Mouse (Mus musculus): Measurements from ENCODE around the gene Tead4.
"Not testable (repeated sequence)": the region's sequence is repeated elsewhere in the genome, so short reads cannot be mapped to it uniquely, and the experiment has no call there.

Tead4 gene

DNA sequence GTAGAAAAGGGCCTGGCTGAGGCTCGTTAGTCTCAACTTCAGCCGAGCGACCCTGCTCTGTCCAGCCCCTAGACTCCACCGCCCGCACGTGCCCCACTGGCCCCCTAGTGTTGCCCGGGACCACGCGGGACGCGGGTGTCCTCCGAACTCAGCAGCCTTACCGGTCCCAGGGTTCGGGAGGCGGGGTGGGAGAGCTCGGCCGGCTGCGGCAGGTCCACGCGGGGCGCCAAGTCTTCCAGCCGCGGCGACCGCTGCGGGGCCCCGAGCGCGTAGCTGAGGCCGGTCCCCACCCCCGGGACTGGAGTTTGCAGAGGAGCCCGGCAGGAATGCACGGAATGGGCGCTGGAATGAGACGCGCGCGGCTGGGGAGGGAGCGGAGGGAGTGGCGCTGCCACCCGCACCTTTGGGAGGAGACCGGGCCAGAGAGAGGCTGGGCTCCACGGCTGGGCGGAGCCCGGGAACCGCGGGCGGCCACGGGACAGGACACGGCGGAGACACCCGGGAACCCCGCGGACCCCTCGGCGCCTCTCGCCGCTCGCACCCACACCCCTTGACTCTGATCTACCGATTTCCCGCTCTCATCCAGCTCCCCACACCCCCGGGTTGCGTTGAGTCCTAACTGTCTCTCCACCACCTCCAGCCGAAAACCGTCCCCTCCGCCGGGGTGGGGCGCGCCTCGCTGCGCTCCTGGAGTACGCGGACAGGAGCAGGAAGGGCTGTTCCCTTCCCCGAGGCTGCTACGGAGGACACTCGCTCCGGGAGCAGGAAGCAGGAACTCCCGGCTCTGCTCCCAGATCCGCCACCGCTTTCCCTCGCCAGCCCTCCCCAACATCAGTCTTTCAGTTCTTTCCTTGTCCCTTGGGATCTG is at the start of gene Tead4:
Tead4 (minus strand) TSS at position 690 of the 868 bp plus-strand sequence.
- Histone ChIP-seq H3K27me3 (ENCODE audit: control insufficient read depth, insufficient read depth, low read length, poor library complexity, severe bottlenecking) (0 out of 2 replicates have a peak, but pooled peaks cover 1% of the 10 kb centered on the region), H3K36me3 (ENCODE audit: control insufficient read depth, insufficient read depth, low read length, poor library complexity, severe bottlenecking) (no peaks in the 10 kb centered on the region)
- DNase-seq (ENCODE audit: low read depth, low spot score): no peak

GRCm38 (mm10) chr6:128349711-128350110 is 49.1 kb upstream of the Tead4 start:
- no peaks in the 10 kb centered on the region; the same call in 1 of the 2 replicates for H3K36me3 ChIP-seq (ENCODE audit: control insufficient read depth, insufficient read depth, low read length, poor library complexity, severe bottlenecking)
- no peaks in the 10 kb centered on the region for H3K27me3 ChIP-seq (ENCODE audit: control insufficient read depth, insufficient read depth, low read length, poor library complexity, severe bottlenecking)
- no peak for DNase-seq (ENCODE audit: low read depth, low spot score)

DNA sequence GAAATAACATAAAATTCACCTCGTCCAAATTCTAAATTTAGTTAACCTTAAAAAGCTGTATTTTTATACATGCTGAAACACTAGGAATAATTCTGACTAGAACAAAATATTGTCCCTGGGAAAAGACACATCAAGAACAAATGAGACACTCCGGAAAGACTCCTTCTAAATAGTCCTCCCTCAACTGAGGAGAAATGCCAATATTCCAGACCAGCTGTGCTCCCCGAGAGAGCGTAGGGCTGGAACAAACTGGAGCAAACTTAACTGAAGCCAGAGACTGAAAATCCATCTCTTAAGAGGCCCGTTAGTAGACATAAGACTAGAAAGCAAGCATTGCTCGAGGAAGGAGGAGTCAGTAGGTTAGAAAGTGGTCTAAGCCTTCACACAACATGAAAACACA is 46.2 kb upstream of the Tead4 start:
- no peaks in the 10 kb centered on the region for H3K27me3 ChIP-seq (ENCODE audit: control insufficient read depth, insufficient read depth, low read length, poor library complexity, severe bottlenecking)
- no peak for DNase-seq (ENCODE audit: low read depth, low spot score)
- H3K36me3 ChIP-seq (ENCODE audit: control insufficient read depth, insufficient read depth, low read length, poor library complexity, severe bottlenecking): no peaks in the 10 kb centered on the region; the same call in 1 of the 2 replicates

- no peaks in the 10 kb centered on the region for H3K27me3 ChIP-seq (ENCODE audit: control insufficient read depth, insufficient read depth, low read length, poor library complexity, severe bottlenecking)
- DNase-seq (ENCODE audit: low read depth, low spot score): no peak
Measured at GRCm38 (mm10) chr6:128345623-128346022, 45.0 kb upstream of the Tead4 start.

GRCm38 (mm10) chr6:128341956-128342723 is 41.5 kb upstream of the Tead4 start:
- Histone ChIP-seq H3K36me3 (ENCODE audit: control insufficient read depth, insufficient read depth, low read length, poor library complexity, severe bottlenecking) (no peaks in the 10 kb centered on the region), H3K27me3 (ENCODE audit: control insufficient read depth, insufficient read depth, low read length, poor library complexity, severe bottlenecking) (no peaks in the 10 kb centered on the region)
- no peak for DNase-seq (ENCODE audit: low read depth, low spot score)

More at GRCm38 (mm10) chr6:128345623-128346022, 45.0 kb upstream of the Tead4 start:
- H3K36me3 ChIP-seq (ENCODE audit: control insufficient read depth, insufficient read depth, low read length, poor library complexity, severe bottlenecking): no peaks in the 10 kb centered on the region; the same call in 1 of the 2 replicates

GRCm38 (mm10) chr6:128338876-128339275 is 38.3 kb upstream of the Tead4 start:
- Histone ChIP-seq H3K36me3 (ENCODE audit: control insufficient read depth, insufficient read depth, low read length, poor library complexity, severe bottlenecking) (no peaks in the 10 kb centered on the region), H3K27me3 (ENCODE audit: control insufficient read depth, insufficient read depth, low read length, poor library complexity, severe bottlenecking) (no peaks in the 10 kb centered on the region)
- no peak for DNase-seq (ENCODE audit: low read depth, low spot score)

- Histone ChIP-seq H3K27me3 (ENCODE audit: control insufficient read depth, insufficient read depth, low read length, poor library complexity, severe bottlenecking) (no peaks in the 10 kb centered on the region), H3K36me3 (ENCODE audit: control insufficient read depth, insufficient read depth, low read length, poor library complexity, severe bottlenecking) (0 out of 2 replicates have a peak, but pooled peaks cover 1% of the 10 kb centered on the region)
- DNase-seq (ENCODE audit: low read depth, low spot score): no peak
Measured at GRCm38 (mm10) chr6:128337467-128337866, 36.8 kb upstream of the Tead4 start.

GRCm38 (mm10) chr6:128334397-128335124 is 33.9 kb upstream of the Tead4 start:
- H3K36me3 ChIP-seq (ENCODE audit: control insufficient read depth, insufficient read depth, low read length, poor library complexity, severe bottlenecking): 0 out of 2 replicates have a peak, but pooled peaks cover 1% of the 10 kb centered on the region
- no peaks in the 10 kb centered on the region for H3K27me3 ChIP-seq (ENCODE audit: control insufficient read depth, insufficient read depth, low read length, poor library complexity, severe bottlenecking)
- DNase-seq (ENCODE audit: low read depth, low spot score): peak; percentile 74

DNA sequence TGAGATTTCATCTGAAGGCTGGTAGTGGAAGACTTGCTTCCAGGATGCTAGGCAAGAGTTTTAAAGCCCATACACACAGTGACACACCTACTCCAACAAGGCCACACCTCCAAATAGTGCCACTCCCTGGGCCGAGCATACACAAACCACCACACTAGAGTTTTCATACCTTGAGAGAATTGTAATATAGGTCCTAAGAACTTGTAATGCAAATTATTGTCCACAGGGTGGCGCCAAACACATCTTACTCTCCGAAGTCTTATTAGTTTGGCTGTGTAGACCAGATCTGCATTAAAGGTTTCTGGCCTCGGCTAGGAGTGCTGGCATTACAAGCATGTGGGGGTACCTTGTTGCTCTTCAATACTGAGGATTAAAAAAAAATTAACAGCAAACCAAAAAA is 17.7 kb upstream of the Tead4 start:
- DNase-seq (ENCODE audit: low read depth, low spot score): peak; percentile 84
- no peaks in the 10 kb centered on the region for H3K27me3 ChIP-seq (ENCODE audit: control insufficient read depth, insufficient read depth, low read length, poor library complexity, severe bottlenecking)
- 0 out of 2 replicates have a peak, but pooled peaks cover 2% of the 10 kb centered on the region for H3K36me3 ChIP-seq (ENCODE audit: control insufficient read depth, insufficient read depth, low read length, poor library complexity, severe bottlenecking)

DNA sequence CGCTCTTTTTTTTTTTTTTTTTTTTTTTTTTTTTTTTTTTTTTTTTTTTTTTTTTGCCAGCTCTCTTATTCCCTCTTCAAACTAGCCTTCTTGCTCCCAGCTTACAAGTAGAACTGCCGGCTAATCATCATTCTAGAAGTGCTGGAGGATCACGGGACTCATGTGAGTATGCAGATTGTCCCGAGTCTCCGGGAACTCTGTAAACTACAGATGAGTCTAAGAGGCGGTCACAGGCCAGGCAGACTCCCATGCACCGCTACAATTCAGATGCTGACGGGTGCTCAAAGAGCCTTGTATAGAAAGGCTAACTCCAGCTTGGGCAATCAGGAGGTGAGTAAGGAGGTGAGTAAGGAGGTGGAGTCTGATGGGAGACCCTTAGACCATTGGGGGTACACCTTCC is 15.0 kb upstream of the Tead4 start:
- Histone ChIP-seq H3K27me3 (ENCODE audit: control insufficient read depth, insufficient read depth, low read length, poor library complexity, severe bottlenecking) (no peaks in the 10 kb centered on the region), H3K36me3 (ENCODE audit: control insufficient read depth, insufficient read depth, low read length, poor library complexity, severe bottlenecking) (no peaks in the 10 kb centered on the region)
- DNase-seq (ENCODE audit: low read depth, low spot score): no peak

DNA sequence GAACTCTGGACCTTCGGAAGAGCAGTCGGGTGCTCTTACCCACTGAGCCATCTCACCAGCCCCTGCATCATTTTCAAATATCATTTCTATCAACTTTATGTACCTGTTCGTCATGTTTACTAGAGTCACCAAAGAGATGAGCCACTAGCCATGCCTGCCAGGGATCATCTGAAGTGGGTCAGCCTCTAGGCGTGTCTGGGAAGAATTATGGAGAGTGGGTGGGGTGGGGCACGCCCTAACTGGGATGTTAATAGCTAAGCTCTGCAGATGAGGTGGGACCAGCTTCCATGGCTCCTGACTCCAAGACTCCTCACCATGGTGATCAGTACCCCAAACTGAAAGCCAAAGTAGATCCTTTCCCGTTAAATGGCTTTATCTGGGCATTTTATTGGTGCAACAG is 14.2 kb upstream of the Tead4 start:
- H3K27me3 ChIP-seq (ENCODE audit: control insufficient read depth, insufficient read depth, low read length, poor library complexity, severe bottlenecking): no peaks in the 10 kb centered on the region
- no peak for DNase-seq (ENCODE audit: low read depth, low spot score)
- H3K36me3 ChIP-seq (ENCODE audit: control insufficient read depth, insufficient read depth, low read length, poor library complexity, severe bottlenecking): no peaks in the 10 kb centered on the region

- H3K27me3 ChIP-seq (ENCODE audit: control insufficient read depth, insufficient read depth, low read length, poor library complexity, severe bottlenecking): no peaks in the 10 kb centered on the region
- DNase-seq (ENCODE audit: low read depth, low spot score): peak; percentile 62
Measured at GRCm38 (mm10) chr6:128308311-128308710, 7.7 kb upstream of the Tead4 start.

DNA sequence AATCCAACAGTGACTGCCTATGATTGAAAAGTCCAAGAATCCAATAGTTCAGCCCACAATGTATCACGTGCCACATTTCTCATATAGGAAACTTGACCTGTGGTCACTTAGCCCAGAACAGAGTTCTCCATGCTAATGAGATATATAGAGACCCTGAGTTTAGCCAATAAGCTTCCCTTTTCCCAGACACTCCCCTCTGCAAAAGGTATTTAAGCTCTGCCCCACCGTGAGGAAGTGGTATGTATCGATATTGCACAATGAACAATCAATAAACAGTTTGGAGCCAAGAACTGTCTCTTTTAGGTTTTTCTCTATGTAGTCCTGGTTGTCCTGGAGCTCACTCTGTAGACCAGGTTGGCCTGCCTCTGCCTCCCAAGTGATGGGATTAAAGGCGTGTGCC is 4.2 kb upstream of the Tead4 start:
- Histone ChIP-seq H3K27me3 (ENCODE audit: control insufficient read depth, insufficient read depth, low read length, poor library complexity, severe bottlenecking) (0 out of 2 replicates have a peak, but pooled peaks cover 1% of the 10 kb centered on the region), H3K36me3 (ENCODE audit: control insufficient read depth, insufficient read depth, low read length, poor library complexity, severe bottlenecking) (no peaks in the 10 kb centered on the region)
- DNase-seq (ENCODE audit: low read depth, low spot score): no peak

More at GRCm38 (mm10) chr6:128308311-128308710, 7.7 kb upstream of the Tead4 start:
- H3K36me3 ChIP-seq (ENCODE audit: control insufficient read depth, insufficient read depth, low read length, poor library complexity, severe bottlenecking): no peaks in the 10 kb centered on the region

- DNase-seq (ENCODE audit: low read depth, low spot score): peak; percentile 14
- H3K27me3 ChIP-seq (ENCODE audit: control insufficient read depth, insufficient read depth, low read length, poor library complexity, severe bottlenecking); H3K36me3 ChIP-seq (ENCODE audit: control insufficient read depth, insufficient read depth, low read length, poor library complexity, severe bottlenecking): not testable (repeated sequence)
Measured at GRCm38 (mm10) chr6:128302640-128303039, 2.0 kb upstream of the Tead4 start.
